Mouse (Mus musculus) small intestine, adult 2 months (tissue): ENCODE measurements around the gene Selenon.

Experiments
- CTCF ChIP-seq: fragments of 200-500 bp; IDR thresholded peaks from 2 replicates; pipeline ENCODE4 v1.5.1; 2012; ENCODE audit warnings: low read depth, mild to moderate bottlenecking, control low read depth, inconsistent platforms, low read length, moderate library complexity, mixed read lengths; ENCODE audit not compliant: insufficient replicate concordance, insufficient read length; ENCODE audit errors: extremely low read depth
- POLR2A ChIP-seq: fragments of 200-500 bp; IDR thresholded peaks from 2 replicates; pipeline ENCODE4 v1.6.1; 2012; ENCODE audit warnings: low read depth, mild to moderate bottlenecking, control low read depth, inconsistent platforms, low read length, moderate library complexity

DNA sequence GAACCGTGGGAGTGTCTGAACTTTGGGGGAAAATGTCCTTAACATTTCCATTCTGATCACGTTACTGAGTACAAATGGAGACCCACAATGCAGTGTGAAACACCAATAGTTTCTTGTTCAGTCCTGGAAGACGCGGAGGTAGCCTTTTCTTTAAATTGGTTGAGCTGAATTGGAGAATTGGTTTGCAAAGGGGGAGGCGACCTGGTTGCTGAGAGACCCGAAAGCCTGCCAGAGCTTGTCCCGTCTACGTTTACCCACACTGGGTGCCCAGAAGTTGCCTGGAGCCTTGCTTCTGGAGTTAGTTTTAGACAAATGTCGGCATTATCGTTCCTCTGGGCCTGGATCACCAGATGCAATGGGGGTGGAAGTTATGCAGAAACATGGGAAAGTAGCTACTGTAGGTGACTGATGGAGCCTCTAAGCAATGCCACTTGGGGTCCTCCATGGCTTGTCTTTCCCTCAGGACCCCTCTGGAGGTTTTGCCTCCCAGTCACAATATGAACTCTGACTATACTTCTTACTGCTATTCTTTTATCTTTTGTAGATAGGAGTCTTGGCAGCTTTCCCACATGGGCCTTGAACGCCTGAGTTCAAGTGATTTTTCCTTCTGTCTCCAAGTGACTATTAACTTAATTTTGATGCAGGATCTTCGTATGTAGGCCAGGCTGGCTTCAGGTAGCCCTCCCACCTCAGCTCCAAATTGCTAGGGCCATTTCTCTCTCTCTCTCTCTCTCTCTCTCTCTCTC lies 53.8 kb downstream of the Selenon start:
- no peak for TF ChIP-seq CTCF
- no peak for TF ChIP-seq POLR2A
